18 mouse cellular contexts compared by ENCODE assay signal in the genomic region with DNA sequence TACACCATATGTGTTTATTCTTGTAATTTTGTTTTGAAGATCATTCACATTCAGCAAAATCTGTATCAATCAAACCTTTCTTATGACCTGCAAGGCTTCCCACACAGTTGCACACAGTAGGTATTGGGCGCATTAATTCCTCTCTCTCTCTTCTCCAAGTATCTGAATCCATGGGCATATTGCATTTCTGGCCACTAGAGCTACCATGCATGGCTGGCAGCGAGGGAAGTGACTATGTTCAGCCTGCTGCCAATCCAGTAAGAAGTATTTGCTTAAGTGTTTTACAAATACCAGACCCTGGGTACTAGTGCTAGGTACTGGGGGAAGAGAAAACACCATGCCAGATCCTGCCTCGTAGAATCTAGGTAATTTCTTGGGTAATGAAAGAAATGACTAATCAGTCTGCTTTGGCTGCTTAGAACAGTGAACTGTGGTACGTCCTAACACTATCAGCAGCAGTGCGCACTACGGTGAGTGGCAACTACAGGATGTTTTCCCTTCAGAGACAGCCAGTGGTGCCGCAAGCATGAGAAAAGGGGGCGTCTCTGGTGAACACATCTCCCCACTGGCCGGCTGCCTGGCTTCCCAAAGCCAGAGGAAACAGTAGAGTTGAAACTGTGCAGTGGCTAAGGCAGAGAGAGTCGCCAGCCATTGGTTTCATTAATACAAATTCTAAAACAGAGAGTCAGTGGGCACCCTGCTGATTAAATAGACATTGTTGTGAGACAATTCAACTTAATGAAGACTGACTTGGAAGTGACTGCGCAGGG.
A peak's percentile ranks its signal among the peaks of the same experiment; 100 is the strongest.
DNase-seq lines count a peak whose midpoint lies in the region; ATAC-seq and TF ChIP-seq lines count a peak whose summit lies in the region.
"Had no signal": no experiment of that assay in that cellular context is flagged by ENCODE, and none has a peak within 500 bp of the region (broad histone marks: within the 10 kb centered on the region; RNA-seq: fewer than 3 reads in every experiment).

No protein-coding gene starts in this region.

- H3K79me2 ChIP-seq in heart, adult 2 months (replicated peaks; ENCODE audit: control insufficient read depth, insufficient read depth, low read length) = no peaks in the 10 kb centered on the region

- no peaks in the 10 kb centered on the region for H3K9me3 ChIP-seq in heart, embryonic 10.5 days
- H3K9me3 ChIP-seq in forebrain, embryonic 16.5 days (ENCODE audit: control insufficient read depth, low read length) = no peaks in the 10 kb centered on the region
- H3K9me3 ChIP-seq in kidney, embryonic 16.5 days (ENCODE audit: low read length) = no peaks in the 10 kb centered on the region
- H3K9me3 ChIP-seq: embryonic facial prominence, embryonic 12.5 days; liver, embryonic 15.5 days; midbrain, embryonic 10.5 days had no signal

- H3K36me3 ChIP-seq in heart, adult 2 months (ENCODE audit: control insufficient read depth, insufficient read depth, low read length) = no peaks in the 10 kb centered on the region
- H3K36me3 ChIP-seq in heart, embryonic 10.5 days = no peaks in the 10 kb centered on the region
- 0 out of 2 replicates have a peak, but pooled peaks cover 2% of the 10 kb centered on the region for H3K36me3 ChIP-seq in forebrain, embryonic 16.5 days (ENCODE audit: control insufficient read depth, insufficient read depth)
- no peaks in the 10 kb centered on the region for H3K36me3 ChIP-seq in kidney, embryonic 16.5 days (ENCODE audit: insufficient read depth, low read length)
- H3K36me3 ChIP-seq: embryonic facial prominence, embryonic 12.5 days; liver, embryonic 15.5 days; midbrain, embryonic 10.5 days had no signal

- no peak overlapping the region for H3K4me2 ChIP-seq in forebrain, embryonic 16.5 days (ENCODE audit: low read length)
- H3K4me2 ChIP-seq in kidney, embryonic 16.5 days (replicated peaks; ENCODE audit: low read depth, low read length) = no peak overlapping the region
- H3K4me2 ChIP-seq: embryonic facial prominence, embryonic 12.5 days; liver, embryonic 15.5 days had no signal

- H3K4me3 ChIP-seq in heart, adult 2 months = no peak overlapping the region
- no peak overlapping the region for H3K4me3 ChIP-seq in heart, embryonic 10.5 days
- H3K4me3 ChIP-seq in forebrain, embryonic 16.5 days (replicated peaks; ENCODE audit: low read length) = no peak overlapping the region
- no peak overlapping the region for H3K4me3 ChIP-seq in kidney, embryonic 16.5 days (ENCODE audit: low read length)
- H3K4me3 ChIP-seq: embryonic facial prominence, embryonic 12.5 days; liver, embryonic 15.5 days; midbrain, embryonic 10.5 days had no signal

- H3K27me3 ChIP-seq in heart, adult 2 months (ENCODE audit: control insufficient read depth, insufficient read depth, low read length) = no peaks in the 10 kb centered on the region
- no peaks in the 10 kb centered on the region for H3K27me3 ChIP-seq in heart, embryonic 10.5 days (ENCODE audit: insufficient read depth, poor library complexity, severe bottlenecking)
- H3K27me3 ChIP-seq in forebrain, embryonic 16.5 days (replicated peaks; ENCODE audit: control insufficient read depth, insufficient read depth, low read length) = no peaks in the 10 kb centered on the region
- H3K27me3 ChIP-seq in kidney, embryonic 16.5 days (ENCODE audit: insufficient read depth, low read length) = no peaks in the 10 kb centered on the region
- H3K27me3 ChIP-seq: CH12.LX; embryonic facial prominence, embryonic 12.5 days; liver, embryonic 15.5 days had no signal

- intact Hi-C loops in heart, adult 2 months (cut with DNase I) = no loop called here

- 0 out of 2 replicates have a peak, but pooled peaks have one; percentile 9 for ATAC-seq in forebrain, embryonic 16.5 days
- no peak for ATAC-seq in kidney, embryonic 16.5 days (ENCODE audit: low FRiP score, low TSS enrichment)

- no peak for TF ChIP-seq EP300 in heart, adult 2 months (IDR thresholded peaks at IDR 0.05; ENCODE audit: insufficient read depth, low read depth, low read length)

- peak; percentile 7 for DNase-seq in adrenal gland, postnatal 10 days
- no peak for DNase-seq in adrenal gland, adult 8-10 months
- peak; percentile 27 to 40 for DNase-seq in heart, adult 2 months
- DNase-seq in heart, embryonic 10.5 days (ENCODE audit: low spot score) = no peak
- peak; percentile 16 for DNase-seq in heart, postnatal 4 days
- DNase-seq in layer of hippocampus, postnatal 10 days (ENCODE audit: low spot score in 2 of 2) = no peak
- DNase-seq: cerebellum, adult 11 months; gastrocnemius, postnatal 14 days; left cerebral cortex, postnatal 4 days; thymus, postnatal 14 days had no signal

- 55% methylated on average over 11 of the region's 11 CpGs for WGBS in heart, adult 2 months
- 66% methylated on average over 11 of the region's 11 CpGs for WGBS in heart, embryonic 10.5 days
- 39% methylated on average over 11 of the region's 11 CpGs for WGBS in forebrain, embryonic 16.5 days
- WGBS in kidney, embryonic 16.5 days = 76% methylated on average over 11 of the region's 11 CpGs

- peaks cover 5% of the 10 kb centered on the region for H3K4me1 ChIP-seq in heart, adult 2 months (ENCODE audit: control insufficient read depth, insufficient read depth, low read length)
- peaks cover 38% of the 10 kb centered on the region for H3K4me1 ChIP-seq in heart, embryonic 10.5 days
- peaks cover 38% of the 10 kb centered on the region for H3K4me1 ChIP-seq in forebrain, embryonic 16.5 days (replicated peaks; ENCODE audit: control insufficient read depth, insufficient read depth, low read length)
- peaks cover 5% of the 10 kb centered on the region; the same call in 1 of the 2 replicates for H3K4me1 ChIP-seq in kidney, embryonic 16.5 days (ENCODE audit: insufficient read depth, low read length)
- H3K4me1 ChIP-seq: liver, embryonic 15.5 days had no signal

- TF ChIP-seq POLR2A in heart, adult 2 months (IDR thresholded peaks at IDR 0.05; ENCODE audit: insufficient read depth, low read depth, low read length) = no peak

- H3K9ac ChIP-seq in heart, adult 2 months (ENCODE audit: low read depth, low read length) = no peak overlapping the region
- H3K9ac ChIP-seq in forebrain, embryonic 16.5 days (replicated peaks; ENCODE audit: low read depth, low read length) = no peak overlapping the region
- H3K9ac ChIP-seq in kidney, embryonic 16.5 days (replicated peaks; ENCODE audit: low read length) = no peak overlapping the region
- H3K9ac ChIP-seq: embryonic facial prominence, embryonic 12.5 days; liver, embryonic 15.5 days had no signal

- TF ChIP-seq CTCF in heart, adult 2 months (IDR thresholded peaks at IDR 0.05) = no peak

- H3K27ac ChIP-seq in heart, adult 2 months = no peak overlapping the region
- H3K27ac ChIP-seq in heart, embryonic 10.5 days = no peak overlapping the region
- H3K27ac ChIP-seq in forebrain, embryonic 16.5 days (ENCODE audit: low read length) = peak overlapping the region; percentile 67
- H3K27ac ChIP-seq in kidney, embryonic 16.5 days (ENCODE audit: low read length) = no peak overlapping the region
- H3K27ac ChIP-seq: embryonic facial prominence, embryonic 12.5 days; kidney, postnatal 0 days; liver, embryonic 15.5 days; midbrain, embryonic 10.5 days; stomach, postnatal 0 days had no signal

Comparison
In these comparisons a context has a peak if more than half of its experiments do, and no peak if none do; other contexts are left out.
1. DNase-seq: peak in adrenal gland, postnatal 10 days (single experiment), heart, adult 2 months (2 of 2) and heart, postnatal 4 days (single experiment); none in adrenal gland, adult 8-10 months (single experiment), heart, embryonic 10.5 days (single experiment) and layer of hippocampus, postnatal 10 days (0 of 2).